Mouse (Mus musculus) cerebellum, adult 2 months (tissue): ENCODE measurements around the gene Olfr807. TPM values are rescaled to one million over a fixed set of nuclear protein-coding genes. Genes with fewer than 3 reads are reported as not detected.

Source experiments
- DNase-seq, 2 experiments: peaks; one replicate each; pipeline ENCODE4 v3.0.0; 2021
- H3K27ac ChIP-seq: fragments of 200-500 bp; 2 replicates; pipeline ENCODE4 v1.5.1; 2012; ENCODE audit warnings: low read length, control low read depth, inconsistent platforms; ENCODE audit not compliant: insufficient read depth
- H3K27me3 ChIP-seq: fragments of 200-500 bp; 2 replicates; pipeline ENCODE4 v1.6.1; 2012; ENCODE audit warnings: inconsistent platforms, mild to moderate bottlenecking, low read length, moderate library complexity; ENCODE audit not compliant: control insufficient read depth, insufficient read depth
- H3K4me1 ChIP-seq: fragments of 200-500 bp; 2 replicates; pipeline ENCODE4 v1.6.1; 2011; ENCODE audit warnings: low read length; ENCODE audit not compliant: control insufficient read depth, insufficient read depth
- H3K4me3 ChIP-seq: fragments of 200-500 bp; replicated peaks from 2 replicates; pipeline ENCODE3; 2011; ENCODE audit warnings: mild to moderate bottlenecking, low read depth, low read length, control low read depth; ENCODE audit not compliant: insufficient read depth
- CTCF ChIP-seq: fragments of 200-500 bp; IDR thresholded peaks from 2 replicates; pipeline ENCODE4 v1.5.1; 2011; ENCODE audit warnings: low read depth, mild to moderate bottlenecking, control low read depth, low read length, moderate library complexity, borderline replicate concordance; ENCODE audit not compliant: insufficient read depth
- POLR2A ChIP-seq: fragments of 200-500 bp; IDR thresholded peaks from 2 replicates; pipeline ENCODE4 v1.6.1; 2011; ENCODE audit warnings: low read length, control low read depth, borderline replicate concordance; ENCODE audit not compliant: insufficient read depth
- WGBS: fragments of 180-500 bp; shearing (Covaris S2); methylation state at CpG from one replicate; pipeline ENCODE4 v1.1.7; 2018; 5-methylcytosine and 5-hydroxymethylcytosine counted together
- polyA plus RNA-seq: library from polyadenylated mRNA; depleted of rRNA; stranded (reverse); fragments of >200 nt; gene quantifications from 2 replicates; pipeline ENCODE4 v1.2.3, GENCODE M21; 2012; rRNA removed

The Olfr807 gene
- not detected in 2 replicates for polyA plus RNA-seq

GRCm38 (mm10) chr10:129757693-129758092, at the start of gene Olfr807:
Olfr807 (minus strand) TSS chr10:129757793.
- Histone ChIP-seq H3K27me3 (no peaks in the 10 kb centered on the region), H3K4me3 (no peak within 1 kb of the TSS), H3K4me1 (no peaks in the 10 kb centered on the region), H3K27ac (no peak within 1 kb of the TSS)
- DNase-seq, result no peak
- no peak for TF ChIP-seq CTCF
- TF ChIP-seq POLR2A, result no peak
- 83% methylated on average over 1 of the region's 1 CpGs for WGBS

GRCm38 (mm10) chr10:129804296-129804695, 46.7 kb upstream of the Olfr807 start, which contains the start of gene Olfr811:
Olfr811 (minus strand) TSS chr10:129804396.
- no peak for DNase-seq
- Histone ChIP-seq H3K27ac (no peak within 1 kb of the TSS), H3K4me1 (no peaks in the 10 kb centered on the region), H3K27me3 (no peaks in the 10 kb centered on the region), H3K4me3 (no peak within 1 kb of the TSS)
- 82% methylated on average over 4 of the region's 4 CpGs for WGBS
- TF ChIP-seq CTCF, result no peak
- TF ChIP-seq POLR2A, result no peak

- Histone ChIP-seq H3K27ac (no peak within 1 kb of the TSS), H3K4me1 (no peaks in the 10 kb centered on the region), H3K27me3 (no peaks in the 10 kb centered on the region), H3K4me3 (no peak within 1 kb of the TSS)
- TF ChIP-seq CTCF, result no peak
- no peak for TF ChIP-seq POLR2A
- no peak for DNase-seq
These were observed 37.2 kb upstream of the Olfr807 start, which contains the start of gene Olfr810 for GRCm38 (mm10) chr10:129794817-129795216. Olfr810 (minus strand) TSS chr10:129794917.

DNA sequence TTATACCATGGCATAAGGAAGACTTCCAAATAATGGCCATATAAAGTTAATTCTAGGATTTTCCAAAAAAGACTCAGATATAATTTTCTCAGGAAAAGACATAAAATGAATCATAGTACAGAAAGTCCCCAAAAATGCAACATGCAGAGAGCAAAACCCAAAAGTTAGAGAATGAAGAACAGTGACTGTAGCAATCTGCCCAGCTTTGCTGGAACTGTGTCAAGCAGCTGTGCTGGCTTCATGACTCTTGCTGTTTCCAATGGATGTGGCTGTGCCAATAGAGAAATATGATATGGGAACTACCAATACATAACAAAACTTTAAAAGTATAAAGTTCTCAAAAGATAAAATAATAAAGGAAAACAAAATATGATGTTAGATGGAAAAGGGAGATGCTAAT, 20.5 kb upstream of the Olfr807 start:
- Histone ChIP-seq H3K4me3 (no peak overlapping the region), H3K4me1 (no peaks in the 10 kb centered on the region)

DNA sequence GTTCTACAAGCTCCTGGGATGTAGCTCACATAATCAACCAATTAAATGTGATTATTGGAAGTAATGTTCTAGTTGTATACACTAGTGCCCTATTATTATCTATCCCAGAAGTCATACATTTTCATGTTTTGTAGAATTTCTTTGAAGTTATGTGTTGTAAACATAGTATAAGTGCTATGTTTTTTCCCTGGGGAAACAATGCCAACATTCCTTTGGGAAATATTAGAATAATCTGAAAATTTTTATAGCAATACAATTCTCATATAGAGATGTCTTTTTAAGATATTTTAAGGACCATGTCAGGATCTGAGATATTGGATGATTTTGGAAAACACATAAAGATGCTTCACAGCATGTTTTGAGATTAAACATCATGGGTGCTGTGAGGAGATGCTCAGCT, 16.7 kb upstream of the Olfr807 start, which contains the start of gene Olfr809:
Gene Olfr809, plus strand, starts transcription at position 301 of the 400 bp plus-strand sequence.
- TF ChIP-seq CTCF (no peak), POLR2A (no peak)
- no peak for DNase-seq
- H3K27ac ChIP-seq, result no peak within 1 kb of the TSS
- H3K4me1 ChIP-seq, result no peaks in the 10 kb centered on the region
- no peak within 1 kb of the TSS for H3K4me3 ChIP-seq
- H3K27me3 ChIP-seq, result no peaks in the 10 kb centered on the region

More for the DNA sequence above, 20.5 kb upstream of the Olfr807 start:
- Histone ChIP-seq H3K27me3 (no peaks in the 10 kb centered on the region), H3K27ac (no peak overlapping the region)
- DNase-seq, result no peak
- no peak for TF ChIP-seq CTCF
- TF ChIP-seq POLR2A, result no peak

DNA sequence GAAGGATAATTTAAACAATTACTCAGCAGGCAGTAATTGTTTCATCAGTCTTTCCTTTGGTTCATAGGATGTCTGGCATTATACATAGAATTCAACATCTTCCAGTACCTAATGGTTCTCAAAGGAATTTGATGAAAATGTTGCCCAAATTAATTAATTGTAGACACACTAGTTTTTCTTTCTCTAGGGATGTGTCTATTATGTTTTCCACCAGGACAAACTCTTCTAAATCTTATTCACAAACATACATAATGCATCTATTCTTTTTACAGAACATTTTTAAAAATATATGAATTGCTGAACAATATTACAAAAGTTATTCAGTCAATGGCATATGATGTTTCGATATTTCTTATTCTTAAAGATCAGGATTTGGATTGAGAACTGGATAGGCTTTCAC, 7.6 kb upstream of the Olfr807 start, which contains the start of gene Olfr808:
Gene Olfr808, plus strand, starts transcription at position 301 of the 400 bp plus-strand sequence.
- Histone ChIP-seq H3K27ac (no peak within 1 kb of the TSS), H3K4me1 (no peaks in the 10 kb centered on the region), H3K4me3 (no peak within 1 kb of the TSS), H3K27me3 (no peaks in the 10 kb centered on the region)
- TF ChIP-seq POLR2A, result no peak
- no peak for TF ChIP-seq CTCF
- no peak for DNase-seq
- 97% methylated on average over 1 of the region's 1 CpGs for WGBS

GRCm38 (mm10) chr10:129741821-129742220, 15.8 kb downstream of the Olfr807 start, which contains the start of gene Olfr806:
Olfr806 (minus strand) TSS chr10:129741921.
- DNase-seq, result no peak
- Histone ChIP-seq H3K27ac (no peak within 1 kb of the TSS), H3K4me3 (no peak within 1 kb of the TSS), H3K4me1 (no peaks in the 10 kb centered on the region), H3K27me3 (no peaks in the 10 kb centered on the region)
- no peak for TF ChIP-seq CTCF
- TF ChIP-seq POLR2A, result no peak

- no peak for TF ChIP-seq CTCF
- TF ChIP-seq POLR2A, result no peak
- DNase-seq, result no peak
- WGBS, result 97% methylated on average over 2 of the region's 2 CpGs
- H3K4me3 ChIP-seq, result no peak within 1 kb of the TSS
- H3K27ac ChIP-seq, result no peak within 1 kb of the TSS
- H3K27me3 ChIP-seq, result no peaks in the 10 kb centered on the region
- H3K4me1 ChIP-seq, result no peaks in the 10 kb centered on the region
These were observed 28.3 kb downstream of the Olfr807 start, which contains the start of gene Olfr805 for GRCm38 (mm10) chr10:129729275-129729674. Olfr805 (minus strand) TSS chr10:129729375.

Other genes with a start within 250 kb of the Olfr807 start
- gene Olfr791, start 236.0 kb downstream of the Olfr807 start, polyA plus RNA-seq, result not detected in 2 replicates
- gene Olfr792, start 218.6 kb downstream of the Olfr807 start, polyA plus RNA-seq, result not detected in 2 replicates
- not detected in 2 replicates for gene Olfr794, start 190.1 kb downstream of the Olfr807 start, polyA plus RNA-seq
- gene Olfr796, start 145.2 kb downstream of the Olfr807 start, polyA plus RNA-seq, result not detected in 2 replicates
- not detected in 2 replicates for gene Olfr798, start 129.9 kb downstream of the Olfr807 start, polyA plus RNA-seq
- not detected in 2 replicates for gene Olfr799, start 120.3 kb downstream of the Olfr807 start, polyA plus RNA-seq
- not detected in 2 replicates for gene Olfr800, start 100.1 kb downstream of the Olfr807 start, polyA plus RNA-seq
- not detected in 2 replicates for gene Olfr801, start 83.9 kb downstream of the Olfr807 start, polyA plus RNA-seq
- not detected in 2 replicates for gene Olfr802, start 69.6 kb downstream of the Olfr807 start, polyA plus RNA-seq
- gene Olfr803, start 63.5 kb downstream of the Olfr807 start, polyA plus RNA-seq, result not detected in 2 replicates
- gene Olfr804, start 54.6 kb downstream of the Olfr807 start, polyA plus RNA-seq, result not detected in 2 replicates
- not detected in 2 replicates for gene Olfr805, start 28.4 kb downstream of the Olfr807 start, polyA plus RNA-seq
- gene Olfr806, start 15.9 kb downstream of the Olfr807 start, polyA plus RNA-seq, result not detected in 2 replicates
- not detected in 2 replicates for gene Olfr808, start 7.7 kb upstream of the Olfr807 start, polyA plus RNA-seq
- not detected in 2 replicates for gene Olfr809, start 16.8 kb upstream of the Olfr807 start, polyA plus RNA-seq
- gene Olfr810, start 37.1 kb upstream of the Olfr807 start, polyA plus RNA-seq, result not detected in 2 replicates
- gene Olfr811, start 46.6 kb upstream of the Olfr807 start, polyA plus RNA-seq, result not detected in 2 replicates
- not detected in 2 replicates for gene Olfr812, start 88.3 kb upstream of the Olfr807 start, polyA plus RNA-seq
- not detected in 2 replicates for gene Olfr813, start 97.6 kb upstream of the Olfr807 start, polyA plus RNA-seq
- not detected in 2 replicates for gene Olfr814, start 122.1 kb upstream of the Olfr807 start, polyA plus RNA-seq
- not detected in 2 replicates for gene Olfr815, start 148.1 kb upstream of the Olfr807 start, polyA plus RNA-seq
- gene Olfr816, start 157.8 kb upstream of the Olfr807 start, polyA plus RNA-seq, result not detected in 2 replicates
- not detected in 2 replicates for gene Olfr818, start 191.3 kb upstream of the Olfr807 start, polyA plus RNA-seq
- not detected in 2 replicates for gene Olfr819, start 209.5 kb upstream of the Olfr807 start, polyA plus RNA-seq
- gene Olfr247, start 218.3 kb upstream of the Olfr807 start, polyA plus RNA-seq, result not detected in 2 replicates
- gene Gm10310, start 227.3 kb upstream of the Olfr807 start, polyA plus RNA-seq, result not detected in 2 replicates